ENCODE assay signal across 9 mouse cellular contexts in genomic region chr12:82497866-82498631, GRCm38 (mm10).
A peak's percentile ranks its signal among the peaks of the same experiment; 100 is the strongest.
DNase-seq lines count a peak whose midpoint lies in the region; ATAC-seq and TF ChIP-seq lines count a peak whose summit lies in the region.
"Had no signal": no experiment of that assay in that cellular context is flagged by ENCODE, and none has a peak within 500 bp of the region (broad histone marks: within the 10 kb centered on the region; RNA-seq: fewer than 3 reads in every experiment).

No protein-coding gene starts in this region.

- H3K36me3 ChIP-seq in liver, adult 2 months (ENCODE audit: control insufficient read depth, insufficient read depth, low read length): no peaks in the 10 kb centered on the region
- no peaks in the 10 kb centered on the region for H3K36me3 ChIP-seq in liver, embryonic 12.5 days
- H3K36me3 ChIP-seq in kidney, adult 2 months (ENCODE audit: control insufficient read depth, insufficient read depth, low read length): no peaks in the 10 kb centered on the region
- no peaks in the 10 kb centered on the region for H3K36me3 ChIP-seq in limb, embryonic 10.5 days
- no peaks in the 10 kb centered on the region for H3K36me3 ChIP-seq in neural tube, embryonic 11.5 days (ENCODE audit: control insufficient read depth, insufficient read depth, low read length)

- H3K9me3 ChIP-seq in liver, embryonic 12.5 days (replicated peaks): no peaks in the 10 kb centered on the region
- H3K9me3 ChIP-seq in limb, embryonic 10.5 days (replicated peaks): no peaks in the 10 kb centered on the region
- H3K9me3 ChIP-seq in neural tube, embryonic 11.5 days (ENCODE audit: control insufficient read depth, low read length): no peaks in the 10 kb centered on the region

- TF ChIP-seq POLR2A in liver, adult 2 months (IDR thresholded peaks at IDR 0.05; ENCODE audit: extremely low read depth, insufficient read depth, low read length): no peak
- TF ChIP-seq POLR2A in kidney, adult 2 months (IDR thresholded peaks at IDR 0.05; ENCODE audit: low read depth, low read length): no peak

- H3K27ac ChIP-seq in liver, adult 2 months (replicated peaks; ENCODE audit: insufficient read depth, low read depth, low read length): no peak overlapping the region
- H3K27ac ChIP-seq in liver, embryonic 12.5 days: no peak overlapping the region
- no peak overlapping the region for H3K27ac ChIP-seq in kidney, adult 2 months (ENCODE audit: insufficient read depth, low read depth, low read length)
- H3K27ac ChIP-seq in limb, embryonic 10.5 days: 0 out of 2 replicates have a peak overlapping the region, but pooled peaks have one; percentile 23
- H3K27ac ChIP-seq in neural tube, embryonic 11.5 days (ENCODE audit: low read depth, low read length): no peak overlapping the region
- H3K27ac ChIP-seq: macrophage had no signal

- peak; percentile 32; the same call in 1 of the 2 replicates for TF ChIP-seq CTCF in liver, adult 2 months (IDR thresholded peaks at IDR 0.05; ENCODE audit: low read depth, low read length)
- peak; percentile 68 for TF ChIP-seq CTCF in kidney, adult 2 months (conservative IDR thresholded peaks at IDR 0.05; ENCODE audit: insufficient read depth, insufficient read length, low read depth, low read length)

- H3K4me1 ChIP-seq in liver, adult 2 months (ENCODE audit: control insufficient read depth, insufficient read depth, low read length): no peaks in the 10 kb centered on the region
- H3K4me1 ChIP-seq in liver, embryonic 12.5 days: no peaks in the 10 kb centered on the region
- no peaks in the 10 kb centered on the region for H3K4me1 ChIP-seq in kidney, adult 2 months (ENCODE audit: control insufficient read depth, insufficient read depth, low read length)
- peaks cover 5% of the 10 kb centered on the region; the same call in 1 of the 2 replicates for H3K4me1 ChIP-seq in limb, embryonic 10.5 days
- no peaks in the 10 kb centered on the region for H3K4me1 ChIP-seq in neural tube, embryonic 11.5 days (ENCODE audit: control insufficient read depth, insufficient read depth, low read length)

- no peaks in the 10 kb centered on the region for H3K27me3 ChIP-seq in liver, adult 2 months (ENCODE audit: control insufficient read depth, insufficient read depth, low read length)
- H3K27me3 ChIP-seq in liver, embryonic 12.5 days (replicated peaks): no peaks in the 10 kb centered on the region
- H3K27me3 ChIP-seq in kidney, adult 2 months (replicated peaks; ENCODE audit: control insufficient read depth, insufficient read depth, low read length): no peaks in the 10 kb centered on the region
- no peaks in the 10 kb centered on the region for H3K27me3 ChIP-seq in limb, embryonic 10.5 days (ENCODE audit: low read depth, poor library complexity, severe bottlenecking)
- no peaks in the 10 kb centered on the region for H3K27me3 ChIP-seq in neural tube, embryonic 11.5 days (ENCODE audit: control insufficient read depth, insufficient read depth, low read length)

- no peak overlapping the region for H3K9ac ChIP-seq in liver, adult 2 months (ENCODE audit: low read depth, low read length)
- no peak overlapping the region for H3K9ac ChIP-seq in liver, embryonic 12.5 days
- no peak overlapping the region; the same call in 1 of the 2 replicates for H3K9ac ChIP-seq in neural tube, embryonic 11.5 days (ENCODE audit: low read length)

- no peak for ATAC-seq in liver, embryonic 12.5 days
- ATAC-seq in neural tube, embryonic 11.5 days (ENCODE audit: insufficient read depth, low FRiP score, low TSS enrichment): peak; percentile 50; the same call in 1 of the 2 replicates
- no peak for ATAC-seq in monocyte, adult 5-6 weeks (replicated peaks; ENCODE audit: insufficient number of reproducible peaks, low FRiP score, low TSS enrichment, poor library complexity, severe bottlenecking)

- H3K79me2 ChIP-seq in liver, adult 2 months (ENCODE audit: control insufficient read depth, insufficient read depth, low read length): no peaks in the 10 kb centered on the region

- no peak overlapping the region for H3K4me3 ChIP-seq in liver, adult 2 months (ENCODE audit: insufficient read depth, low read depth, low read length)
- H3K4me3 ChIP-seq in liver, embryonic 12.5 days: no peak overlapping the region
- H3K4me3 ChIP-seq in kidney, adult 2 months (ENCODE audit: insufficient read depth, low read depth, low read length): no peak overlapping the region
- no peak overlapping the region for H3K4me3 ChIP-seq in limb, embryonic 10.5 days
- no peak overlapping the region; the same call in 1 of the 2 replicates for H3K4me3 ChIP-seq in neural tube, embryonic 11.5 days (ENCODE audit: low read depth, low read length)

- no peak overlapping the region for H3K4me2 ChIP-seq in liver, embryonic 12.5 days
- H3K4me2 ChIP-seq in neural tube, embryonic 11.5 days (ENCODE audit: low read depth): peak overlapping the region; percentile 25

- DNase-seq in liver, adult 2 months (ENCODE audit: extremely low read depth, low read depth, low spot score): no peak
- peak; percentile 62 for DNase-seq in embryo, embryonic 9.5 days (ENCODE audit: extremely low spot score)
- peak; percentile 27 to 74 for DNase-seq in heart, adult 18-20 months
- peak; percentile 37 for DNase-seq in kidney, adult 2 months
- peak; percentile 56 for DNase-seq in limb, embryonic 10.5 days (ENCODE audit: low spot score)
- peak; percentile 70 for DNase-seq in neural tube, embryonic 11.5 days (ENCODE audit: low spot score)

- WGBS in liver, adult 2 months: 60% methylated on average over 11 of the region's 11 CpGs
- WGBS in liver, embryonic 12.5 days (ENCODE audit: insufficient replicate concordance): 47% methylated on average over 11 of the region's 11 CpGs
- WGBS in kidney, adult 2 months: 28% methylated on average over 11 of the region's 11 CpGs
- 49% methylated on average over 11 of the region's 11 CpGs for WGBS in limb, embryonic 10.5 days
- 35% methylated on average over 11 of the region's 11 CpGs for WGBS in neural tube, embryonic 11.5 days
